Mouse (Mus musculus) hindbrain, embryonic 14.5 days (tissue): ENCODE data around the gene Degs1. TPM values are rescaled to one million over a fixed set of nuclear protein-coding genes. Genes with fewer than 3 reads are reported as not detected.

Experiments used
- ATAC-seq: fragments of 200-750 bp; cut with Nextera tagmentation; 2 replicates; pipeline ENCODE4 v1.8.0; 2017; ENCODE audit warnings: moderate number of reproducible peaks, mild to moderate bottlenecking, moderate TSS enrichment, moderate library complexity; ENCODE audit not compliant: low FRiP score
- DNase-seq: peaks from one replicate; pipeline ENCODE4 v3.0.0-alpha.2; 2015; ENCODE audit warnings: low spot score
- H3K27ac ChIP-seq: fragments of 300-500 bp; sonication (generic); 2 replicates; pipeline ENCODE4 v1.5.1; 2014; ENCODE audit warnings: mild to moderate bottlenecking, moderate library complexity
- H3K27me3 ChIP-seq: fragments of 300-500 bp; sonication (generic); 2 replicates; pipeline ENCODE4 v1.6.1; 2014; ENCODE audit warnings: mild to moderate bottlenecking, low read length, mixed read lengths; ENCODE audit not compliant: control insufficient read depth, insufficient read depth
- H3K36me3 ChIP-seq: fragments of 300-500 bp; sonication (generic); replicated peaks from 2 replicates; pipeline ENCODE4 v1.6.1; 2014; ENCODE audit not compliant: control insufficient read depth, insufficient read depth
- H3K4me1 ChIP-seq: fragments of 300-500 bp; sonication (generic); replicated peaks from 2 replicates; pipeline ENCODE4 v1.6.1; 2014; ENCODE audit warnings: antibody characterized with exemption, low read length, mixed read lengths; ENCODE audit not compliant: control insufficient read depth, insufficient read depth
- H3K4me2 ChIP-seq: fragments of 300-500 bp; sonication (generic); replicated peaks from 2 replicates; pipeline ENCODE4 v1.6.1; 2014; ENCODE audit warnings: mild to moderate bottlenecking, moderate library complexity
- H3K4me3 ChIP-seq: fragments of 300-500 bp; sonication (generic); replicated peaks from 2 replicates; pipeline ENCODE4 v1.5.1; 2014; ENCODE audit warnings: mild to moderate bottlenecking, low read length
- H3K9ac ChIP-seq: fragments of 300-500 bp; sonication (generic); 2 replicates; pipeline ENCODE4 v1.6.1; 2014
- H3K9me3 ChIP-seq: fragments of 300-500 bp; sonication (generic); 2 replicates; pipeline ENCODE4 v1.6.1; 2016; ENCODE audit warnings: low read length; ENCODE audit not compliant: control insufficient read depth
- WGBS: fragments of 180-500 bp; shearing (Covaris S2); extraction: QIAGEN DNeasy Blood & Tissue Kit; methylation state at CpG from one replicate; pipeline ENCODE4 v1.1.7; 2014; 5-methylcytosine and 5-hydroxymethylcytosine counted together
- polyA plus RNA-seq: library from polyadenylated mRNA; unstranded; fragments of >200 nt; fragmentation: Nextera tagmentation; extraction: Ambion mirVana; gene quantifications from 2 replicates; pipeline ENCODE4 v1.2.1, GENCODE M21; 2014

Degs1 gene
- polyA plus RNA-seq, 1 experiment from 2014 or later: 102 TPM

GRCm38 (mm10) chr1:182287781-182288180, 5.2 kb upstream of the Degs1 start:
- H3K27me3 ChIP-seq: no peaks in the 10 kb centered on the region
- H3K9me3 ChIP-seq: no peaks in the 10 kb centered on the region
- no peak overlapping the region for H3K4me3 ChIP-seq
- DNase-seq (no peak), ATAC-seq (no peak)
- no peaks in the 10 kb centered on the region; the same call in 1 of the 2 replicates for H3K4me1 ChIP-seq
- 77% methylated on average over 7 of the region's 7 CpGs for WGBS
- H3K9ac ChIP-seq: no peak overlapping the region
- no peak overlapping the region for H3K27ac ChIP-seq
- no peak overlapping the region for H3K4me2 ChIP-seq
- H3K36me3 ChIP-seq: no peaks in the 10 kb centered on the region

GRCm38 (mm10) chr1:182284795-182285194, 2.2 kb upstream of the Degs1 start:
- Histone ChIP-seq H3K27ac (no peak overlapping the region), H3K4me2 (no peak overlapping the region), H3K4me1 (peaks cover 20% of the 10 kb centered on the region), H3K4me3 (no peak overlapping the region), H3K36me3 (no peaks in the 10 kb centered on the region), H3K27me3 (no peaks in the 10 kb centered on the region), H3K9me3 (no peaks in the 10 kb centered on the region), H3K9ac (no peak overlapping the region)
- DNase-seq (no peak), ATAC-seq (no peak)
- WGBS: 93% methylated on average over 2 of the region's 2 CpGs

GRCm38 (mm10) chr1:182283231-182283630, 627 bp upstream of the Degs1 start:
- peaks cover 20% of the 10 kb centered on the region for H3K4me1 ChIP-seq
- H3K36me3 ChIP-seq: peaks cover 12% of the 10 kb centered on the region
- H3K4me2 ChIP-seq: peak overlapping the region; percentile 84
- peak overlapping the region; percentile 57 for H3K4me3 ChIP-seq
- 60% methylated on average over 7 of the region's 7 CpGs for WGBS
- no peaks in the 10 kb centered on the region for H3K27me3 ChIP-seq
- DNase-seq: no peak
- no peak overlapping the region for H3K9ac ChIP-seq
- no peak for ATAC-seq
- H3K9me3 ChIP-seq: no peaks in the 10 kb centered on the region
- H3K27ac ChIP-seq: no peak overlapping the region

- Histone ChIP-seq H3K9me3 (no peaks in the 10 kb centered on the region), H3K4me2 (peak overlapping the region; percentile 84), H3K36me3 (peaks cover 30% of the 10 kb centered on the region), H3K4me3 (peak overlapping the region; percentile 57), H3K27ac (no peak overlapping the region), H3K27me3 (no peaks in the 10 kb centered on the region), H3K9ac (peak overlapping the region; percentile 85), H3K4me1 (peaks cover 20% of the 10 kb centered on the region)
- 17% methylated on average over 9 of the region's 9 CpGs for WGBS
- DNase-seq (no peak), ATAC-seq (no peak)
These were observed 1.3 kb downstream of the Degs1 start for GRCm38 (mm10) chr1:182281251-182281711.

GRCm38 (mm10) chr1:182280577-182280976, 2.0 kb downstream of the Degs1 start:
- Histone ChIP-seq H3K27ac (no peak overlapping the region), H3K4me1 (peaks cover 20% of the 10 kb centered on the region), H3K9me3 (no peaks in the 10 kb centered on the region), H3K27me3 (no peaks in the 10 kb centered on the region), H3K9ac (peak overlapping the region; percentile 85), H3K4me2 (peak overlapping the region; percentile 84), H3K36me3 (peaks cover 37% of the 10 kb centered on the region), H3K4me3 (peak overlapping the region; percentile 57)
- ATAC-seq: no peak
- 53% methylated on average over 11 of the region's 11 CpGs for WGBS
- no peak for DNase-seq

- H3K4me1 ChIP-seq: peaks cover 20% of the 10 kb centered on the region
- ATAC-seq: no peak
- WGBS: 85% methylated on average over 6 of the region's 6 CpGs
- no peak overlapping the region for H3K4me3 ChIP-seq
- no peak overlapping the region for H3K27ac ChIP-seq
- no peaks in the 10 kb centered on the region for H3K27me3 ChIP-seq
- no peak for DNase-seq
- H3K36me3 ChIP-seq: peaks cover 42% of the 10 kb centered on the region
- H3K4me2 ChIP-seq: peak overlapping the region; percentile 84
- H3K9ac ChIP-seq: no peak overlapping the region
- H3K9me3 ChIP-seq: no peaks in the 10 kb centered on the region
These were observed 2.6 kb downstream of the Degs1 start for GRCm38 (mm10) chr1:182280046-182280445.

GRCm38 (mm10) chr1:182279436-182279835, 3.2 kb downstream of the Degs1 start:
- peaks cover 20% of the 10 kb centered on the region for H3K4me1 ChIP-seq
- H3K9ac ChIP-seq: no peak overlapping the region
- 92% methylated on average over 4 of the region's 4 CpGs for WGBS
- no peak overlapping the region for H3K4me2 ChIP-seq
- ATAC-seq (no peak), DNase-seq (no peak)
- no peaks in the 10 kb centered on the region for H3K27me3 ChIP-seq
- no peak overlapping the region for H3K27ac ChIP-seq
- H3K4me3 ChIP-seq: no peak overlapping the region
- no peaks in the 10 kb centered on the region for H3K9me3 ChIP-seq
- H3K36me3 ChIP-seq: peaks cover 45% of the 10 kb centered on the region

GRCm38 (mm10) chr1:182275109-182275508, 7.5 kb downstream of the Degs1 start:
- ATAC-seq: no peak
- Histone ChIP-seq H3K4me1 (peaks cover 2% of the 10 kb centered on the region), H3K36me3 (peaks cover 58% of the 10 kb centered on the region), H3K4me2 (no peak overlapping the region), H3K9me3 (no peaks in the 10 kb centered on the region), H3K4me3 (no peak overlapping the region), H3K9ac (no peak overlapping the region), H3K27me3 (no peaks in the 10 kb centered on the region), H3K27ac (no peak overlapping the region)
- WGBS: 93% methylated on average over 6 of the region's 6 CpGs
- DNase-seq: no peak

- no peaks in the 10 kb centered on the region for H3K9me3 ChIP-seq
- ATAC-seq: no peak
- H3K27me3 ChIP-seq: no peaks in the 10 kb centered on the region
- WGBS: 85% methylated on average over 5 of the region's 5 CpGs
- no peak overlapping the region for H3K9ac ChIP-seq
- no peak overlapping the region for H3K27ac ChIP-seq
- H3K4me1 ChIP-seq: no peaks in the 10 kb centered on the region
- H3K36me3 ChIP-seq: peaks cover 31% of the 10 kb centered on the region
- H3K4me3 ChIP-seq: no peak overlapping the region
- H3K4me2 ChIP-seq: no peak overlapping the region
- DNase-seq: no peak
These were observed 11.0 kb downstream of the Degs1 start for GRCm38 (mm10) chr1:182271632-182272031.

GRCm38 (mm10) chr1:182271130-182271529, 11.5 kb downstream of the Degs1 start:
- no peaks in the 10 kb centered on the region for H3K27me3 ChIP-seq
- H3K4me1 ChIP-seq: no peaks in the 10 kb centered on the region
- DNase-seq (no peak), ATAC-seq (no peak)
- 85% methylated on average over 5 of the region's 5 CpGs for WGBS
- no peak overlapping the region for H3K4me3 ChIP-seq
- no peak overlapping the region for H3K9ac ChIP-seq
- no peaks in the 10 kb centered on the region for H3K9me3 ChIP-seq
- H3K36me3 ChIP-seq: peaks cover 27% of the 10 kb centered on the region
- H3K27ac ChIP-seq: no peak overlapping the region
- no peak overlapping the region for H3K4me2 ChIP-seq
